Mouse (Mus musculus) heart, postnatal 0 days (tissue): ENCODE data around the gene Slamf9. TPM values are rescaled to one million over a fixed set of nuclear protein-coding genes. Genes with fewer than 3 reads are reported as not detected.

Source experiments
- ATAC-seq: fragments of 200-750 bp; cut with Nextera tagmentation; 2 replicates; pipeline ENCODE4 v1.8.0; 2017; ENCODE audit warnings: low read depth, moderate number of reproducible peaks, moderate library complexity; ENCODE audit not compliant: insufficient read depth
- DNase-seq: peaks from one replicate; pipeline ENCODE4 v3.0.0-alpha.2; 2016; ENCODE audit warnings: low spot score
- H3K27ac ChIP-seq: fragments of 300-500 bp; sonication (generic); 2 replicates; pipeline ENCODE4 v1.5.1; 2014; ENCODE audit warnings: low read depth, mild to moderate bottlenecking
- H3K27me3 ChIP-seq: fragments of 300-500 bp; sonication (generic); 2 replicates; pipeline ENCODE4 v1.6.1; 2014; ENCODE audit warnings: low read length, mixed read lengths; ENCODE audit not compliant: control insufficient read depth, insufficient read depth
- H3K36me3 ChIP-seq: fragments of 300-500 bp; sonication (generic); replicated peaks from 2 replicates; pipeline ENCODE4 v1.6.1; 2014; ENCODE audit warnings: low read length, mixed read lengths; ENCODE audit not compliant: control insufficient read depth, insufficient read depth
- H3K4me1 ChIP-seq: fragments of 300-500 bp; sonication (generic); 2 replicates; pipeline ENCODE4 v1.6.1; 2014; ENCODE audit warnings: antibody characterized with exemption; ENCODE audit not compliant: control insufficient read depth, insufficient read depth
- H3K4me2 ChIP-seq: fragments of 300-500 bp; sonication (generic); 2 replicates; pipeline ENCODE4 v1.6.1; 2014; ENCODE audit warnings: low read depth, mild to moderate bottlenecking, low read length, moderate library complexity
- H3K4me3 ChIP-seq: fragments of 300-500 bp; sonication (generic); 2 replicates; pipeline ENCODE4 v1.5.1; 2014; ENCODE audit warnings: low read depth, low read length
- H3K9ac ChIP-seq: fragments of 300-500 bp; sonication (generic); replicated peaks from 2 replicates; pipeline ENCODE4 v1.6.1; 2014; ENCODE audit warnings: low read depth, low read length, mixed read lengths
- H3K9me3 ChIP-seq: fragments of 300-500 bp; sonication (generic); replicated peaks from 2 replicates; pipeline ENCODE4 v1.6.1; 2016; ENCODE audit warnings: low read length; ENCODE audit not compliant: control insufficient read depth
- CTCF ChIP-seq: IDR thresholded peaks from 2 replicates; pipeline ENCODE4 v1.5.1; 2016; ENCODE audit warnings: antibody characterized with exemption, control low read depth, low read depth
- EP300 ChIP-seq: IDR thresholded peaks from 2 replicates; pipeline ENCODE4 v1.6.1; 2016; ENCODE audit warnings: antibody characterized with exemption, low read depth
- WGBS: fragments of 180-500 bp; shearing (Covaris S2); extraction: QIAGEN DNeasy Blood & Tissue Kit; methylation state at CpG from one replicate; pipeline ENCODE4 v1.1.7; 2014; 5-methylcytosine and 5-hydroxymethylcytosine counted together
- polyA plus RNA-seq: library from polyadenylated mRNA; unstranded; fragments of >200 nt; fragmentation: Nextera tagmentation; extraction: Ambion mirVana; gene quantifications from 2 replicates; pipeline ENCODE4 v1.2.1, GENCODE M21; 2015
- total RNA-seq: library from RNA; depleted of rRNA; stranded (reverse); fragments of >200 nt; gene quantifications from 2 replicates; pipeline ENCODE4 v1.2.3, GENCODE M21; 2014; ENCODE audit warnings: low replicate concordance

Gene Slamf9
- total and polyA plus RNA-seq, 2 experiments from 2014 or later: 1.9 to 2.0 TPM

GRCm38 (mm10) chr1:172472909-172473308 is 2.2 kb upstream of the Slamf9 start:
- DNase-seq (no peak), ATAC-seq (no peak)
- Histone ChIP-seq H3K27me3 (no peaks in the 10 kb centered on the region), H3K9me3 (no peaks in the 10 kb centered on the region), H3K27ac (no peak overlapping the region), H3K36me3 (no peaks in the 10 kb centered on the region), H3K4me2 (no peak overlapping the region), H3K4me1 (no peaks in the 10 kb centered on the region), H3K9ac (no peak overlapping the region), H3K4me3 (no peak overlapping the region)
- TF ChIP-seq CTCF (no peak), EP300 (no peak)

DNA sequence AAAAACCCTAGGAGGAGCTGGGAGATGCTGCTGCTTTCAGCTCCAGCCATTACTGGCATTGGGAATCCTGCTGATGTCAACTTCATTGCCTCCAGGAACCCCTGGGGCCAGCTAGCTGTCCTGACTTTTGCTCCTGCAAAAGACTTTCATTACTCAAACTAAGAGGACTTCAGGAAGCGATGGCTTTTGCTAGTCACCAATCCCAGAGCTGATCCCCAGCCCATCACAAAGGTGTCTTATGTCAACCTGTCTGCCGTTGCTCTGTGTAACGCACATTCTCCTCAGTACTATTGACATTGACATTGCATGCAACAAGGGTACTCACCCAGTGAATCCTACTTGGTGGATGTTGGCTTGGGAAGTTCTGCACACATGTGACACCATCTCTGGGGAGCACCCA is 962 bp upstream of the Slamf9 start:
- ATAC-seq (no peak), DNase-seq (no peak)
- no peaks in the 10 kb centered on the region for H3K9me3 ChIP-seq
- H3K9ac ChIP-seq: no peak overlapping the region
- no peaks in the 10 kb centered on the region for H3K27me3 ChIP-seq
- H3K4me2 ChIP-seq: no peak overlapping the region
- H3K4me1 ChIP-seq: no peaks in the 10 kb centered on the region
- WGBS: 79% methylated on average over 3 of the region's 3 CpGs
- TF ChIP-seq CTCF: no peak
- no peak for TF ChIP-seq EP300
- no peak overlapping the region for H3K4me3 ChIP-seq
- H3K27ac ChIP-seq: no peak overlapping the region
- H3K36me3 ChIP-seq: no peaks in the 10 kb centered on the region

DNA sequence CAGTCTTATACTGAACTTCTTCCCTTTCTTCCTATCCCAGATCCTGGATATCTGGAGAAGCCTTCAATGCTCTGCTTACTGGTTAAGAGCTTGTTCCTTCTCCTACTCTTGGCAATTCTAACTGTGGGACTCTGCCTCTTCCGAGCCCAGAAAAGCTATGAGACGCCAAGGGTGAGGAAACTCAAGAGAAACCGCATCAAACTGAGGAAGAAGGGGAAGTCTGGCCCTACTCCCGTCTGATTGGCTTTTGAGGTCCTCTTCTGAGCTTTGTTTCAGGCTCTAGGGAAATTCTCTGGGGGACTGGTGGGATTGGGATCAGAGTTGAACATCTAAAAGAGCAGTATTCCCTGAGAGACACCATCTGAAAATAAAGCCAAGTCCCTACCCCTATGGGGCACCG is 2.9 kb downstream of the Slamf9 start:
- 68% methylated on average over 5 of the region's 5 CpGs for WGBS
- no peaks in the 10 kb centered on the region for H3K9me3 ChIP-seq

GRCm38 (mm10) chr1:172480376-172480775 is 5.2 kb downstream of the Slamf9 start:
- 86% methylated on average over 4 of the region's 4 CpGs for WGBS
- no peak overlapping the region for H3K27ac ChIP-seq

More for the DNA sequence above, 2.9 kb downstream of the Slamf9 start:
- no peak for ATAC-seq
- peaks cover 4% of the 10 kb centered on the region for H3K4me1 ChIP-seq
- no peaks in the 10 kb centered on the region for H3K36me3 ChIP-seq
- H3K27me3 ChIP-seq: no peaks in the 10 kb centered on the region
- TF ChIP-seq EP300 (no peak), CTCF (no peak)
- no peak overlapping the region for H3K4me3 ChIP-seq
- no peak overlapping the region for H3K4me2 ChIP-seq
- H3K9ac ChIP-seq: no peak overlapping the region
- H3K27ac ChIP-seq: no peak overlapping the region
- no peak for DNase-seq

DNA sequence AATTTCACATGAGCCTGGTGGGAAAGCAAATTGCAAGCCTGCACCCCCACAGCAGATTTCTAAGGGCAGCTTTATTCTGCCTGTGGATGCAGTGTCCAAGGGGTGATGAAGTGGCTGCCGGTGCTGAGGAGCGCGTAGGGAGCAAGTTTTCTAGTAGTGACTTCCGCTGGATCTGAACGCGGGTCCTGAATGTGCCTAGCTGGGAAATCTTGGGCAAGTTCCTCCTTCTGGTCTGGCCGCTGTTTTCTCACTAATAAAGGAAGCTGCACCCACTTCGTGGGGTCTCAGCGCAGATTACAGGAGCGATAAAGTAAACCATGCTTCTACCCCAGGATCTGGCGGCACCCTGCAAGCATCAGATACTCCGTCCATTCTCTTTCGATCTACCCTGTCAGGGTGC is 6.0 kb downstream of the Slamf9 start:
- Histone ChIP-seq H3K4me3 (no peak overlapping the region), H3K27me3 (no peaks in the 10 kb centered on the region), H3K4me2 (peak overlapping the region; percentile 83), H3K9ac (no peak overlapping the region), H3K4me1 (peaks cover 4% of the 10 kb centered on the region), H3K27ac (no peak overlapping the region), H3K36me3 (no peaks in the 10 kb centered on the region), H3K9me3 (no peaks in the 10 kb centered on the region)
- DNase-seq (no peak), ATAC-seq (no peak)
- no peak for TF ChIP-seq CTCF
- TF ChIP-seq EP300: no peak
- WGBS: 24% methylated on average over 13 of the region's 13 CpGs

More at GRCm38 (mm10) chr1:172480376-172480775, 5.2 kb downstream of the Slamf9 start:
- no peak overlapping the region for H3K9ac ChIP-seq
- no peak overlapping the region for H3K4me2 ChIP-seq
- TF ChIP-seq CTCF: no peak
- no peak for TF ChIP-seq EP300
- no peaks in the 10 kb centered on the region for H3K36me3 ChIP-seq
- no peak overlapping the region for H3K4me3 ChIP-seq
- peaks cover 4% of the 10 kb centered on the region for H3K4me1 ChIP-seq
- DNase-seq (no peak), ATAC-seq (no peak)
- H3K27me3 ChIP-seq: no peaks in the 10 kb centered on the region
- no peaks in the 10 kb centered on the region for H3K9me3 ChIP-seq
